Mouse (Mus musculus) forebrain, embryonic 14.5 days (tissue): ENCODE results near the gene Ndufaf7. TPM values are rescaled to one million over a fixed set of nuclear protein-coding genes. Genes with fewer than 3 reads are reported as not detected.

Experiments
- ATAC-seq: fragments of 200-750 bp; cut with Nextera tagmentation; 2 replicates; pipeline ENCODE4 v1.8.0; 2017; ENCODE audit warnings: mild to moderate bottlenecking, moderate library complexity
- DNase-seq: peaks from one replicate; pipeline ENCODE4 v3.0.0-alpha.2; 2015; ENCODE audit warnings: low spot score
- H3K27ac ChIP-seq: fragments of 300-500 bp; sonication (generic); 2 replicates; pipeline ENCODE4 v1.5.1; 2014; ENCODE audit warnings: low read depth, mild to moderate bottlenecking, control low read depth, low read length, moderate library complexity
- H3K27me3 ChIP-seq: fragments of 300-500 bp; sonication (generic); replicated peaks from 2 replicates; pipeline ENCODE4 v1.6.1; 2014; ENCODE audit warnings: low read length, control low read depth, mixed read lengths; ENCODE audit not compliant: control insufficient read depth, insufficient read depth
- H3K36me3 ChIP-seq: fragments of 300-500 bp; sonication (generic); 2 replicates; pipeline ENCODE4 v1.6.1; 2014; ENCODE audit warnings: low read length, control low read depth; ENCODE audit not compliant: control insufficient read depth, insufficient read depth
- H3K4me1 ChIP-seq: fragments of 300-500 bp; sonication (generic); 2 replicates; pipeline ENCODE4 v1.6.1; 2014; ENCODE audit warnings: antibody characterized with exemption, low read length, control low read depth; ENCODE audit not compliant: control insufficient read depth, insufficient read depth
- H3K4me2 ChIP-seq: fragments of 300-500 bp; sonication (generic); 2 replicates; pipeline ENCODE4 v1.6.1; 2014; ENCODE audit warnings: mild to moderate bottlenecking, control low read depth, low read length
- H3K4me3 ChIP-seq: fragments of 300-500 bp; sonication (generic); 2 replicates; pipeline ENCODE4 v1.5.1; 2014; ENCODE audit warnings: low read depth, low read length, control low read depth
- H3K9ac ChIP-seq: fragments of 300-500 bp; sonication (generic); 2 replicates; pipeline ENCODE4 v1.6.1; 2014; ENCODE audit warnings: mild to moderate bottlenecking, low read length, control low read depth, moderate library complexity
- H3K9me3 ChIP-seq: fragments of 300-500 bp; sonication (generic); replicated peaks from 2 replicates; pipeline ENCODE4 v1.6.1; 2016; ENCODE audit warnings: low read length, control low read depth, mixed read lengths; ENCODE audit not compliant: control insufficient read depth
- WGBS: fragments of 180-500 bp; shearing (Covaris S2); extraction: QIAGEN DNeasy Blood & Tissue Kit; methylation state at CpG from one replicate; pipeline ENCODE4 v1.1.7; 2014; 5-methylcytosine and 5-hydroxymethylcytosine counted together
- polyA plus RNA-seq: library from polyadenylated mRNA; unstranded; fragments of >200 nt; fragmentation: Nextera tagmentation; extraction: Ambion mirVana; gene quantifications from 2 replicates; pipeline ENCODE4 v1.2.1, GENCODE M21; 2014

Ndufaf7 gene
- polyA plus RNA-seq, 1 experiment from 2014 or later = 57.9 TPM

GRCm38 (mm10) chr17:78942579-78942978 lies 5.6 kb downstream of the Ndufaf7 start:
- H3K4me2 ChIP-seq = no peak overlapping the region
- H3K27ac ChIP-seq = no peak overlapping the region
- peaks cover 3% of the 10 kb centered on the region; the same call in 1 of the 2 replicates for H3K4me1 ChIP-seq
- H3K27me3 ChIP-seq = no peaks in the 10 kb centered on the region
- no peak overlapping the region for H3K9ac ChIP-seq
- DNase-seq (no peak), ATAC-seq (no peak)
- peaks cover 51% of the 10 kb centered on the region for H3K36me3 ChIP-seq
- H3K4me3 ChIP-seq = no peak overlapping the region
- H3K9me3 ChIP-seq = no peaks in the 10 kb centered on the region
- WGBS = 77% methylated on average over 11 of the region's 11 CpGs

GRCm38 (mm10) chr17:78951225-78951624 lies 14.3 kb downstream of the Ndufaf7 start:
- DNase-seq = no peak
- ATAC-seq = no peak
- Histone ChIP-seq H3K27ac (no peak overlapping the region), H3K9me3 (no peaks in the 10 kb centered on the region), H3K4me3 (no peak overlapping the region), H3K27me3 (no peaks in the 10 kb centered on the region), H3K36me3 (peaks cover 79% of the 10 kb centered on the region), H3K9ac (no peak overlapping the region), H3K4me1 (no peaks in the 10 kb centered on the region), H3K4me2 (no peak overlapping the region)
- WGBS = 94% methylated on average over 5 of the region's 5 CpGs

- Histone ChIP-seq H3K9ac (no peak overlapping the region), H3K27ac (no peak overlapping the region), H3K36me3 (peaks cover 77% of the 10 kb centered on the region), H3K4me1 (no peaks in the 10 kb centered on the region), H3K9me3 (no peaks in the 10 kb centered on the region), H3K27me3 (no peaks in the 10 kb centered on the region), H3K4me3 (no peak overlapping the region), H3K4me2 (no peak overlapping the region)
- ATAC-seq (no peak), DNase-seq (no peak)
- WGBS = 92% methylated on average over 5 of the region's 5 CpGs
Measured at GRCm38 (mm10) chr17:78952070-78952469, 15.1 kb downstream of the Ndufaf7 start.

- WGBS = 92% methylated on average over 8 of the region's 8 CpGs
- H3K9ac ChIP-seq = no peak overlapping the region
Measured at GRCm38 (mm10) chr17:78953240-78953639, 16.3 kb downstream of the Ndufaf7 start.

GRCm38 (mm10) chr17:78959473-78959872 lies 22.5 kb downstream of the Ndufaf7 start:
- no peaks in the 10 kb centered on the region for H3K27me3 ChIP-seq
- H3K9ac ChIP-seq = no peak overlapping the region
- DNase-seq (no peak), ATAC-seq (no peak)
- H3K4me2 ChIP-seq = no peak overlapping the region
- peaks cover 78% of the 10 kb centered on the region for H3K36me3 ChIP-seq
- no peaks in the 10 kb centered on the region for H3K4me1 ChIP-seq
- no peak overlapping the region for H3K4me3 ChIP-seq
- WGBS = 83% methylated on average over 6 of the region's 6 CpGs
- no peak overlapping the region for H3K27ac ChIP-seq
- no peaks in the 10 kb centered on the region for H3K9me3 ChIP-seq

More at GRCm38 (mm10) chr17:78953240-78953639, 16.3 kb downstream of the Ndufaf7 start:
- H3K36me3 ChIP-seq = peaks cover 75% of the 10 kb centered on the region
- no peaks in the 10 kb centered on the region for H3K27me3 ChIP-seq
- H3K4me1 ChIP-seq = no peaks in the 10 kb centered on the region
- no peak overlapping the region for H3K4me2 ChIP-seq
- DNase-seq = no peak
- H3K4me3 ChIP-seq = no peak overlapping the region
- no peak for ATAC-seq
- no peaks in the 10 kb centered on the region for H3K9me3 ChIP-seq
- H3K27ac ChIP-seq = no peak overlapping the region

- H3K9me3 ChIP-seq = no peaks in the 10 kb centered on the region
- 83% methylated on average over 1 of the region's 1 CpGs for WGBS
- ATAC-seq = no peak
Measured at GRCm38 (mm10) chr17:78964387-78964786, 27.5 kb downstream of the Ndufaf7 start.

GRCm38 (mm10) chr17:78966092-78966883 lies 29.4 kb downstream of the Ndufaf7 start:
- Histone ChIP-seq H3K4me1 (no peaks in the 10 kb centered on the region), H3K27ac (no peak overlapping the region), H3K9ac (no peak overlapping the region), H3K4me2 (no peak overlapping the region), H3K4me3 (no peak overlapping the region), H3K9me3 (no peaks in the 10 kb centered on the region), H3K36me3 (peaks cover 46% of the 10 kb centered on the region), H3K27me3 (no peaks in the 10 kb centered on the region)
- ATAC-seq = no peak
- 93% methylated on average over 11 of the region's 11 CpGs for WGBS
- no peak for DNase-seq

More at GRCm38 (mm10) chr17:78964387-78964786, 27.5 kb downstream of the Ndufaf7 start:
- peaks cover 52% of the 10 kb centered on the region for H3K36me3 ChIP-seq
- DNase-seq = peak; percentile 60
- no peak overlapping the region for H3K9ac ChIP-seq
- no peak overlapping the region for H3K4me2 ChIP-seq
- H3K27ac ChIP-seq = no peak overlapping the region
- no peaks in the 10 kb centered on the region for H3K4me1 ChIP-seq
- no peak overlapping the region for H3K4me3 ChIP-seq
- no peaks in the 10 kb centered on the region for H3K27me3 ChIP-seq

GRCm38 (mm10) chr17:78968500-78968899 lies 31.6 kb downstream of the Ndufaf7 start:
- Histone ChIP-seq H3K27ac (no peak overlapping the region), H3K27me3 (no peaks in the 10 kb centered on the region), H3K4me1 (no peaks in the 10 kb centered on the region), H3K4me3 (no peak overlapping the region), H3K9me3 (no peaks in the 10 kb centered on the region), H3K4me2 (no peak overlapping the region), H3K9ac (no peak overlapping the region), H3K36me3 (peaks cover 36% of the 10 kb centered on the region)
- ATAC-seq (no peak), DNase-seq (no peak)
- 85% methylated on average over 3 of the region's 3 CpGs for WGBS

GRCm38 (mm10) chr17:78983166-78983565 lies 46.2 kb downstream of the Ndufaf7 start:
- ATAC-seq (no peak), DNase-seq (no peak)
- Histone ChIP-seq H3K9me3 (no peaks in the 10 kb centered on the region), H3K9ac (no peak overlapping the region), H3K27me3 (no peaks in the 10 kb centered on the region), H3K4me1 (no peaks in the 10 kb centered on the region), H3K27ac (no peak overlapping the region), H3K36me3 (peaks cover 23% of the 10 kb centered on the region; the same call in 1 of the 2 replicates), H3K4me2 (no peak overlapping the region), H3K4me3 (no peak overlapping the region)
- WGBS = 92% methylated on average over 8 of the region's 8 CpGs
